Mouse (Mus musculus): ENCODE results near the gene Ror2. TPM values are rescaled to one million over a fixed set of nuclear protein-coding genes. Genes with fewer than 3 reads are reported as not detected.

Ror2 gene
- polyA plus RNA-seq, 1 experiment, result 0.67 TPM

DNA sequence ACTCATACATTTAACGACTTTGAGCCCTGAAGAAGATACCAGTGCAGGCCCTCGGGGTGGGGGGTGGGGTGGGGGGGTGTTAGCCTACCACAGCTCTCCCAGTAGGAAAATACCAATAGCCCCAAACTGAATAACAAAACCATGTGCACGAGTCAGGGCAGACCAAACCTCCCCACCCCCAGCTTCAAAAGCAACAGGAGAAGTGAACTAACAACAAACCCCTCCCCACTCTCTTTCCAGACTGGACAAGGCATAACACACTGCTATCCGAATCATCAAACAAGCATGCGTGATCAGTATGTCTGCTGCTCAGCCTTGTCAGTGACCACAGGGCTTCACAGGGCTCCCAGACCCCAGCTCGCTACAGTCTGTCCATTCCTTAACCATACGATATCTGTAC, 94.3 kb downstream of the Ror2 start:
- TF ChIP-seq CTCF (IDR thresholded peaks at IDR 0.05; ENCODE audit: extremely low read depth, insufficient read depth, low read length) (no peak), POLR2A (IDR thresholded peaks at IDR 0.05; ENCODE audit: extremely low read depth, insufficient read depth, low read length) (no peak)
- Histone ChIP-seq H3K27ac (ENCODE audit: insufficient read depth, low read length) (no peak overlapping the region), H3K4me3 (ENCODE audit: insufficient read depth, low read length) (no peak overlapping the region), H3K4me1 (ENCODE audit: control insufficient read depth, insufficient read depth, low read length) (no peaks in the 10 kb centered on the region)

GRCm38 (mm10) chr13:53188935-53189334, 97.0 kb downstream of the Ror2 start:
- TF ChIP-seq CTCF (IDR thresholded peaks at IDR 0.05; ENCODE audit: extremely low read depth, insufficient read depth, low read length), result no peak
- TF ChIP-seq POLR2A (IDR thresholded peaks at IDR 0.05; ENCODE audit: extremely low read depth, insufficient read depth, low read length), result no peak
- H3K4me3 ChIP-seq (ENCODE audit: insufficient read depth, low read length), result no peak overlapping the region
- H3K27ac ChIP-seq (ENCODE audit: insufficient read depth, low read length), result no peak overlapping the region
- no peaks in the 10 kb centered on the region for H3K4me1 ChIP-seq (ENCODE audit: control insufficient read depth, insufficient read depth, low read length)

GRCm38 (mm10) chr13:53184858-53185257, 101.1 kb downstream of the Ror2 start:
- TF ChIP-seq CTCF (IDR thresholded peaks at IDR 0.05; ENCODE audit: extremely low read depth, insufficient read depth, low read length), result no peak
- TF ChIP-seq POLR2A (IDR thresholded peaks at IDR 0.05; ENCODE audit: extremely low read depth, insufficient read depth, low read length), result no peak
- Histone ChIP-seq H3K4me1 (ENCODE audit: control insufficient read depth, insufficient read depth, low read length) (no peaks in the 10 kb centered on the region), H3K27ac (ENCODE audit: insufficient read depth, low read length) (no peak overlapping the region), H3K4me3 (ENCODE audit: insufficient read depth, low read length) (no peak overlapping the region)

DNA sequence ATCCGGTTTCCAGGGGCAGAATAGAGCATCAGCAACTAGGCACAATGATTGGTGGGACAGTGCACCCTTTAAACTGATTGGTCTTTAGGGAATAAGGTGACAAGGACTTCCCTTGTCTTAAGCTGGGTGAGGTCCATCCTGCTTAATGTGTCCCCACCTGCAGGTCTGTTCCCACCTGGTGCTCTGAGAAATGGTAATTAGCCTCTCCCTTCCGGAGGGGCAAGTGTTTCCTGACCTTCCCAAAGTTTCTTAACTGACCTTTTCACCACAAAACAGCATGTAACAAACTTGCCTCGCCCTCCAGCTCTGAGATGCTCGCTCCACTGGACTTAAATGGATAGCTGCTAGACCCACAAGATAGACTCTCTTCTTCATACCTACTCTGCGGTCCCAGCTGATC, 101.8 kb downstream of the Ror2 start:
- Histone ChIP-seq H3K4me1 (ENCODE audit: control insufficient read depth, insufficient read depth, low read length) (no peaks in the 10 kb centered on the region), H3K4me3 (ENCODE audit: insufficient read depth, low read length) (no peak overlapping the region), H3K27ac (ENCODE audit: insufficient read depth, low read length) (no peak overlapping the region)
- no peak for TF ChIP-seq POLR2A (IDR thresholded peaks at IDR 0.05; ENCODE audit: extremely low read depth, insufficient read depth, low read length)

- Histone ChIP-seq H3K4me3 (ENCODE audit: insufficient read depth, low read length) (no peak overlapping the region), H3K4me1 (ENCODE audit: control insufficient read depth, insufficient read depth, low read length) (no peaks in the 10 kb centered on the region), H3K27ac (ENCODE audit: insufficient read depth, low read length) (no peak overlapping the region)
- no peak for TF ChIP-seq CTCF (IDR thresholded peaks at IDR 0.05; ENCODE audit: extremely low read depth, insufficient read depth, low read length)
- TF ChIP-seq POLR2A (IDR thresholded peaks at IDR 0.05; ENCODE audit: extremely low read depth, insufficient read depth, low read length), result no peak
Measured at GRCm38 (mm10) chr13:53183161-53183577, 102.8 kb downstream of the Ror2 start.

GRCm38 (mm10) chr13:53178594-53178993, 107.3 kb downstream of the Ror2 start:
- H3K4me3 ChIP-seq (ENCODE audit: insufficient read depth, low read length), result no peak overlapping the region
- H3K4me1 ChIP-seq (ENCODE audit: control insufficient read depth, insufficient read depth, low read length), result no peaks in the 10 kb centered on the region
- no peak for TF ChIP-seq POLR2A (IDR thresholded peaks at IDR 0.05; ENCODE audit: extremely low read depth, insufficient read depth, low read length)
- no peak for TF ChIP-seq CTCF (IDR thresholded peaks at IDR 0.05; ENCODE audit: extremely low read depth, insufficient read depth, low read length)
- H3K27ac ChIP-seq (ENCODE audit: insufficient read depth, low read length), result no peak overlapping the region

- TF ChIP-seq POLR2A (IDR thresholded peaks at IDR 0.05; ENCODE audit: extremely low read depth, insufficient read depth, low read length) (no peak), CTCF (IDR thresholded peaks at IDR 0.05; ENCODE audit: extremely low read depth, insufficient read depth, low read length) (no peak)
- no peak overlapping the region for H3K4me3 ChIP-seq (ENCODE audit: insufficient read depth, low read length)
- no peak overlapping the region for H3K27ac ChIP-seq (ENCODE audit: insufficient read depth, low read length)
- no peaks in the 10 kb centered on the region for H3K4me1 ChIP-seq (ENCODE audit: control insufficient read depth, insufficient read depth, low read length)
Measured at GRCm38 (mm10) chr13:53178171-53178570, 107.8 kb downstream of the Ror2 start.

GRCm38 (mm10) chr13:53177424-53177718, 108.6 kb downstream of the Ror2 start:
- Histone ChIP-seq H3K4me1 (ENCODE audit: control insufficient read depth, insufficient read depth, low read length) (no peaks in the 10 kb centered on the region), H3K4me3 (ENCODE audit: insufficient read depth, low read length) (no peak overlapping the region), H3K27ac (ENCODE audit: insufficient read depth, low read length) (no peak overlapping the region)
- no peak for TF ChIP-seq CTCF (IDR thresholded peaks at IDR 0.05; ENCODE audit: extremely low read depth, insufficient read depth, low read length)
- TF ChIP-seq POLR2A (IDR thresholded peaks at IDR 0.05; ENCODE audit: extremely low read depth, insufficient read depth, low read length), result no peak

DNA sequence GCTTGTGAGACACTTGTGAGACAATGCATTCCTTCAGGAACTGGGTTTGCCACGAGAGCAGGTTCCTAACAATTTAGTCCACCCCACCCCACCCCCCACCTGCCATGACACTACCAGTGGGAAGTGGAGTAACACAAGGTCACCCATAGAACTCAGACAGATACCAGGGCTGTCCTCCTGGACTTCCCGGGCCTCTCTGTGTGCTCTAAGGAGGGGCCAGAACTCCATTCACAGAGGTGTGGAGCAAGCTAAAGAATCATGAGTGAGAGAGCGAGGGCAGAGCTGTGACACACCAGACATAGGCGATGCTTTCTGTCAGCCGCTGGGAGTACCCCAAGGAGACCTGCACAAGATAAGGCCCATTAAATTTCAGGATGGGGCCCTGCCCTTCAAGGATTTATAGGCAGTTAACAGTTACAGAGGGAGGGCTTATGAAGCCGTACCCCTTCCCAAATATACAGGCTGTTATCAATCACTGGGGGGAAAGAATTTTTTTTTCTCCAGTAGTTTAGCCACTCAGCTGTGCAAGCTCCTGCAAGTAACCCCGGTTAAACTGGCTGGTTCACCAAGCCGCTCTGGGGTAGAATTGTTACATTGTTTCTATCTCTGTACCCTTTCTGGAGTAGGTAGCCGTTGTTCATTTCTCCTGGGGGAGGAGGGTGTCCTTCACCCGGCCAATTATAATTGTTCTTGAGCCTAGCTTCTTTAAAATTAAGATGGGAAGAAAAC, 109.1 kb downstream of the Ror2 start:
- H3K27ac ChIP-seq (ENCODE audit: insufficient read depth, low read length), result no peak overlapping the region
- no peak overlapping the region for H3K4me3 ChIP-seq (ENCODE audit: insufficient read depth, low read length)
- no peak for TF ChIP-seq CTCF (IDR thresholded peaks at IDR 0.05; ENCODE audit: extremely low read depth, insufficient read depth, low read length)
- no peak for TF ChIP-seq POLR2A (IDR thresholded peaks at IDR 0.05; ENCODE audit: extremely low read depth, insufficient read depth, low read length)
- H3K4me1 ChIP-seq (ENCODE audit: control insufficient read depth, insufficient read depth, low read length), result no peaks in the 10 kb centered on the region

- Histone ChIP-seq H3K4me1 (ENCODE audit: control insufficient read depth, insufficient read depth, low read length) (no peaks in the 10 kb centered on the region), H3K27ac (ENCODE audit: insufficient read depth, low read length) (no peak overlapping the region), H3K4me3 (ENCODE audit: insufficient read depth, low read length) (no peak overlapping the region)
- TF ChIP-seq CTCF (IDR thresholded peaks at IDR 0.05; ENCODE audit: extremely low read depth, insufficient read depth, low read length), result no peak
- TF ChIP-seq POLR2A (IDR thresholded peaks at IDR 0.05; ENCODE audit: extremely low read depth, insufficient read depth, low read length), result no peak
Measured at GRCm38 (mm10) chr13:53175041-53175440, 110.9 kb downstream of the Ror2 start.

All from cortical plate, adult 2 months (tissue).